Mouse (Mus musculus): ENCODE results near the gene Fbxo44. TPM values are rescaled to one million over a fixed set of nuclear protein-coding genes. Genes with fewer than 3 reads are reported as not detected.

Gene Fbxo44
- polyA plus RNA-seq, 1 experiment from 2014 or later, result 8.4 TPM

DNA sequence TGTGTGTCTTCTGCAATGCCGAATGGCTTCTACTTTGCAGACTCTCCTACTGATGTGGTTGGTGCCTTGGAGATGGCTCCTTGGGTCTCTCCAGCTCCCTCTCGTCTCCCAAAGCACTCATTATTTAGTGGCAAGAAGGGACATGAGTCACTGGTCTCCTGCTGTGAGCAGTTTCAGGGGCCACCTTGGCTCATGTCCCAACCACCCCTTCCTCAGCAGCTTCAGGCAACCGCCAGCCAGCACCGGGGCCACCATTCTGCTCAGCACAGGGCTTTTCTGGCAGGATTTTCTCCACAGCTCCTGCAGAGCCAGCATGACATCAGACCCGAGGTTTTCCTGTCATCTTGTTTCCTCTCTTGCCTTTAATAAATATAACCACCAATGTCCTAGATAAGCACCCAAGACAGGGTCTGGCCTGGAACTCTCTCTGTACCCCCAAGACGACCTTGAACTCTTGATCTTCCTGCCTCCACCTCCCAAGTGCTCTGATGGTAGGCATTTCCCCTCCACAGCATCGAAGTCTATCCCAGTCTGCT is 51.6 kb downstream of the Fbxo44 start:
- no peaks in the 10 kb centered on the region for H3K9me3 ChIP-seq (ENCODE audit: low read length)
- H3K4me1 ChIP-seq (ENCODE audit: insufficient read depth, low read depth, low read length), result no peaks in the 10 kb centered on the region
- DNase-seq (ENCODE audit: low spot score) (no peak), ATAC-seq (no peak)
- no peak overlapping the region for H3K4me2 ChIP-seq (replicated peaks; ENCODE audit: low read depth, low read length)
- no peak overlapping the region for H3K4me3 ChIP-seq (ENCODE audit: low read depth, low read length)
- no peaks in the 10 kb centered on the region for H3K36me3 ChIP-seq (ENCODE audit: insufficient read depth, low read length)
- TF ChIP-seq CTCF (IDR thresholded peaks at IDR 0.05), result no peak
- TF ChIP-seq EP300 (IDR thresholded peaks at IDR 0.05), result no peak
- no peak overlapping the region for H3K27ac ChIP-seq (ENCODE audit: low read length)
- H3K9ac ChIP-seq (replicated peaks; ENCODE audit: low read depth), result no peak overlapping the region
- 33% methylated on average over 7 of the region's 7 CpGs for WGBS
- H3K27me3 ChIP-seq (replicated peaks; ENCODE audit: insufficient read depth, low read length), result 0 out of 2 replicates have a peak, but pooled peaks cover 3% of the 10 kb centered on the region

DNA sequence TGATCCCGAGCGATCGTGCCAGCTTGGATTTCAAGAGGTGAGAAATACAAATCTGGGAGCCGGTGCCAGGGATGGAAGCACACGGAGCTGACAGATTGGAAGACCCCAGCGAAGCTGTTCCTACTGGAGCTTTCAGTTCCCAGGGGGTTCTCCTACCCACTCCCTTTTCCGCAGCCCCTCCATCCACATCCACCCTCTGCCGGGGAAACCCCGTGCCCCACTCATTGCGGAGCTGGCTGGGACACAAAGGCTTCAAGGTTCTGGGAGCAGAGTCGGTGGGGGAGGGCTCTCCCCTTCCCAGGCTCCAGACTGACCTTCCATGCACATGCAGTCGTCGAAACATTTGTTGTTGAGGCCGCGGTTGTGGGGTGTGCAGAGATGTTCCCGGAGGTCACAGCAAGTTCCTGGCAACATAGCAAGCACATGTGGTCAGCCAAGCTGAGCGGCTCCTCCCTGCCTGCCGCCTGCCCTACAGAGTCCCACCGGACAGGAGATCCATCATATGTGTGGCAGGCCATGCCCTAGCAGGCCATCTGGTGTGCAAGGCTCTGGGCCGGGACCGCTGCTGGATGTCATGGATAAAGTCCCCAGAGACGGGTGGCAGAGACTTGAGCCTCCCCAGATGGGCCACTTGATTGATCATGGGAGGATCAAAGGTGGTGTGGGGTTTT is 52.5 kb downstream of the Fbxo44 start:
- no peak for TF ChIP-seq EP300 (IDR thresholded peaks at IDR 0.05)
- TF ChIP-seq CTCF (IDR thresholded peaks at IDR 0.05), result no peak
- H3K4me3 ChIP-seq (ENCODE audit: low read depth, low read length), result no peak overlapping the region
- H3K36me3 ChIP-seq (ENCODE audit: insufficient read depth, low read length), result no peaks in the 10 kb centered on the region
- DNase-seq (ENCODE audit: low spot score) (peak; percentile 26), ATAC-seq (peak; percentile 76)
- 28% methylated on average over 22 of the region's 22 CpGs for WGBS
- no peaks in the 10 kb centered on the region for H3K4me1 ChIP-seq (ENCODE audit: insufficient read depth, low read depth, low read length)
- no peak overlapping the region for H3K4me2 ChIP-seq (replicated peaks; ENCODE audit: low read depth, low read length)
- H3K9ac ChIP-seq (replicated peaks; ENCODE audit: low read depth), result no peak overlapping the region
- H3K9me3 ChIP-seq (ENCODE audit: low read length), result no peaks in the 10 kb centered on the region
- no peak overlapping the region for H3K27ac ChIP-seq (ENCODE audit: low read length)
- 0 out of 2 replicates have a peak, but pooled peaks cover 3% of the 10 kb centered on the region for H3K27me3 ChIP-seq (replicated peaks; ENCODE audit: insufficient read depth, low read length)

DNA sequence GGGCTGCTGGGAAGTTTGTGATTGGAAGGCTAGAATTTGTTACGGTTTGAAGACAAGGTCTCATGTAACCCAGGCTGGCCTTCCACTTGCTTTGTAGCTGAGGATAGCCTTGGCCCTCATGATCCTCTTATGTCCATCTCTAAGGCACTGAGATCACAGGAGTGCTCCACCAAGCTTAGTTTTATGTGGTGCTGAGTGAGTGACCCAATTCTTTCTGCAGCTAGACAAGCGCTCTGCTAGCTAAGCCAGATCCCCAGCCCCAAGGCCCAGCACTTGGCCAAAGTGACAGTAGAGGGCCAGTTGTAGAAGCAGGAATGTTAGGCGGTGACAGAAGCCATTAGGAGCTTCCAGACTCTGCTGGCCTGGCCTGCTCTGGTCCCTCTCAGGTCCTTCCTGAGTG is 56.1 kb downstream of the Fbxo44 start:
- WGBS, result 82% methylated on average over 3 of the region's 3 CpGs

More for the DNA sequence above, 56.1 kb downstream of the Fbxo44 start:
- Histone ChIP-seq H3K4me3 (ENCODE audit: low read depth, low read length) (no peak overlapping the region), H3K27me3 (replicated peaks; ENCODE audit: insufficient read depth, low read length) (0 out of 2 replicates have a peak, but pooled peaks cover 3% of the 10 kb centered on the region), H3K36me3 (ENCODE audit: insufficient read depth, low read length) (no peaks in the 10 kb centered on the region), H3K4me1 (ENCODE audit: insufficient read depth, low read depth, low read length) (no peaks in the 10 kb centered on the region), H3K9me3 (ENCODE audit: low read length) (no peaks in the 10 kb centered on the region), H3K27ac (ENCODE audit: low read length) (no peak overlapping the region), H3K4me2 (replicated peaks; ENCODE audit: low read depth, low read length) (no peak overlapping the region), H3K9ac (replicated peaks; ENCODE audit: low read depth) (no peak overlapping the region)
- no peak for ATAC-seq
- no peak for TF ChIP-seq CTCF (IDR thresholded peaks at IDR 0.05)
- no peak for DNase-seq (ENCODE audit: low spot score)

Small RNA genes lying within 50 kb of the gene (microRNA-seq; reads per million reads assigned to microRNA genes)
- not detected for gene Mir7022

Other genes with a start within 250 kb of the Fbxo44 start
- 40.8 and 43.2 TPM in 2 replicates for gene Plod1, start 223.7 kb downstream of the Fbxo44 start, polyA plus RNA-seq (2015; fragmentation: Nextera tagmentation; extraction: Ambion mirVana)
- gene 2510039O18Rik, start 219.6 kb downstream of the Fbxo44 start, polyA plus RNA-seq (2015; fragmentation: Nextera tagmentation; extraction: Ambion mirVana), result 16.4 and 16.5 TPM in 2 replicates
- not detected in 2 replicates for gene Nppb, start 174.7 kb downstream of the Fbxo44 start, polyA plus RNA-seq (2015; fragmentation: Nextera tagmentation; extraction: Ambion mirVana)
- gene Nppa, start 159.8 kb downstream of the Fbxo44 start, polyA plus RNA-seq (2015; fragmentation: Nextera tagmentation; extraction: Ambion mirVana), result 1.6 and 2.8 TPM in 2 replicates
- gene Clcn6, start 121.7 kb downstream of the Fbxo44 start, polyA plus RNA-seq (2015; fragmentation: Nextera tagmentation; extraction: Ambion mirVana), result 3.5 and 4.1 TPM in 2 replicates
- gene Mthfr, start 121.4 kb downstream of the Fbxo44 start, polyA plus RNA-seq (2015; fragmentation: Nextera tagmentation; extraction: Ambion mirVana), result 14.0 and 14.2 TPM in 2 replicates
- gene Agtrap, start 72.5 kb downstream of the Fbxo44 start, polyA plus RNA-seq (2015; fragmentation: Nextera tagmentation; extraction: Ambion mirVana), result 20.7 and 22.0 TPM in 2 replicates
- gene Mad2l2, start 30.1 kb downstream of the Fbxo44 start, polyA plus RNA-seq (2015; fragmentation: Nextera tagmentation; extraction: Ambion mirVana), result 35.2 and 35.7 TPM in 2 replicates
- gene Draxin, start 29.8 kb downstream of the Fbxo44 start, polyA plus RNA-seq (2015; fragmentation: Nextera tagmentation; extraction: Ambion mirVana), result 0.06 TPM in 2 replicates
- 53.1 and 58.5 TPM in 2 replicates for gene Fbxo6, start 8.3 kb downstream of the Fbxo44 start, polyA plus RNA-seq (2015; fragmentation: Nextera tagmentation; extraction: Ambion mirVana)
- 0.42 and 0.66 TPM in 2 replicates for gene Fbxo2, start 139 bp upstream of the Fbxo44 start, polyA plus RNA-seq (2015; fragmentation: Nextera tagmentation; extraction: Ambion mirVana)
- gene Disp3, start 127.5 kb upstream of the Fbxo44 start, polyA plus RNA-seq (2015; fragmentation: Nextera tagmentation; extraction: Ambion mirVana), result 0.02 and 0.12 TPM in 2 replicates